Mouse (Mus musculus) T-cell, adult 2 months (primary cell): ENCODE results near the gene Lrp1.

ENCODE experiments used
- DNase-seq: peaks from one replicate; pipeline ENCODE4 v3.0.0; 2022; ENCODE audit warnings: low spot score

The Lrp1 gene

DNA sequence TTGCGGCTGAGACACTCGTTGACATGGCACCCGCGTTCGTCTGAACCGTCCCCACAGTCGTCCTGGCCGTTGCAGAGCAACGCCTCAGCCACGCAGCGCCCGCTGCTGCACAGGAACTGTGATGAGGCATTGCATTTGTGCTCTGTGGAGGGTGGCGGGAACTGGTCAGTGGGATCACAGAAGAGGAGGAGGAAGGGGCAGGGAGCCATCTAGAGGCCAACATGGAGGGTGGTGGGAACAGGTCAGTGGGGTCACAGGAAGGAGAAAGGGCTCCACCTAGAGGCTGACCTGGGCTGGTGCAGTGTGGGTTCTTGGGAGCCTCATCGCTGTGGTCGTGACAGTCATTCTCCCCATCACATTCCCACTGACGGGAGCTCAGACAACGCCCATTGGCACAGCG, 65.2 kb downstream of the Lrp1 start:
- no peak for DNase-seq

DNA sequence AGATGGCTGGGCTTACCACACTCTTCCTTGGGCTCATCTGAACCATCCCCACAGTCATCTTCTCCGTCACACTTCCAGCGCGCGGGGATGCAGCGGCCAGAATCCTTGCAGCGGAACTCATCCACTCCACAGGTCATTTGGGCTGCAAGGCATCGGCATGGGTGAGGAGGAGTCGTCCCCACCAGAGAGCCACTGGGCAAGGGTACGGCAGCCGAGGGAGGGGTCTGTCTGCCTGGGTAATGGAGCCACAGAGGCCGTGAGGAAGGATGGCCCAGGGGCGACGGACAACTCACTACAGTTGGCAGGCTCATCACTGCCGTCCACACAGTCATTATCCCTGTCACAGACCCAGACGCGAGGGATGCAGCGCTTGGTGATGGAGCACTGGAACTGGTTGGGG, 71.1 kb downstream of the Lrp1 start:
- DNase-seq, result no peak

DNA sequence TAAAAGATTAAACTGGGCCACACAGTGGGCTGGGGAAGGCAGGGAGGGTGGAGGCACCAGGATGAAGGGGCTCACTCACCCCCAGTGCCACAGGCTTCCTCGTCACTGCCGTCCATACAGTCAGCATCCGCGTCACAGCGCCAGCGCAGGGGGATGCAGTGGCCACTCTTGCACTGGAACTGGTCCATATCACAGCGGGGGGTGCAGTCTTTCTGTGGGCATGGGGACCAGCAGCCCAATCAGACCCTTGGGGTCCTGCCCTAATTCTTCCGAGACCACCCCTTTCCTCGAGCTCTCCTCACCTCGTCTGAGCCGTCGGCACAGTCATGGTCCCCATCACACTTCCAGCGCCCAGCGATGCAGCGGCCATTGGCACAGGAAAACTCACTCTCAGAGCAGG, 72.7 kb downstream of the Lrp1 start:
- no peak for DNase-seq

DNA sequence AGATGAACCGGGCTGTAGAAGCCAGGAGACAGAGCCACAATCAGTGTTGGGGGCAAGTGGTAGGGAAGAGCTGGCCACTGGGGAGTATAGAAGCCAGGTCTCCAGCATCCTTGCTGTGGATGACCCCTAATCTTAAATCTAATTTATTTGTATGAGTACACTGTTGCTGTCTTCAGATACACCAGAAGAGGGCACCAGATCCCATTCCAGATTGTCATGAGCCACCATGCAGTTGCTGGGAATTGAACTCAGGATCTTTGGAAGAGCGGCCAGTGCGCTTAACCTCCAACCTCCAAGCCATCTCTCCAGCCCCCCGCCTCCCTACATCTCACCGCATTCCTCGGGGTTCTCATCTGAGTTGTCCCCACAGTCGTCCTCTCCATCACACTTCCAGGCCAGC, 74.4 kb downstream of the Lrp1 start:
- no peak for DNase-seq

DNA sequence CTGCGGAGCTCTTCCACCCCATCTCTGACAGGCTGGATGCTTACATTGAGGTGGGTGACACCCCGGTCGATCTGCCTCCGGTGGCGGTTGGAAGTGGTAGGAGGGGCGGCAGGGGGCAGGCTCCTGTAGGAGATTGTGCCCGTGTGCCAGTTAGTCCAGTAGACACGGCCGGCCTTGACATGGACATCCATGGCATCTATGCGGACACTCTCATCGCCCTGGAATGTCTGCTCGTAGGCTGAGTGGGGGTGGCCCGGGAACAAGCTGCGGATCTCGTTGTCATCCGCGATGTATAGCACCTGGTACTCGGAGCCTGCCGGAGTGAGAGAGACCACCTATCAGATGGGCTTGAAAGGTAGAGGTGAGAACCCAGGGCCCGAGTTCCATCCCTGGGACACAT, 76.6 kb downstream of the Lrp1 start:
- DNase-seq, result no peak

DNA sequence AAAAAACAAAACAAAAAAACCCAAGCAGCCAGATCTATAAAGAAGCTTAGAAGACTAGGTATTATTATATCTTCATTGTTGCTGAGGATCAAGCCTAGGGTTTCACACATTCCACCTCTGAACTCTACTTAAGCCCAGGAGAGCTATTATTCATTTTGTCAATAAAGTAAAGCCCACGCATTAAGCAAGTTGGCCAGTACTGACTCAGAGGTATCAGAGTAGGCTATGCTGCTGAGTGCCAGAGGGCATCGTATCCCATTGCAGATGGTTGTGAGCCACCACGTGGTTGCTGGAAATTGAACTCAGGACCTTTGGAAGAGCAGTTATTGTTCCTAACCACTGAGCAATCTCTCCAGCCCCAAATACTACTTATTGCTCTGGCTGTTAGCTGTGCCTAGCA, 77.0 kb downstream of the Lrp1 start:
- no peak for DNase-seq

DNA sequence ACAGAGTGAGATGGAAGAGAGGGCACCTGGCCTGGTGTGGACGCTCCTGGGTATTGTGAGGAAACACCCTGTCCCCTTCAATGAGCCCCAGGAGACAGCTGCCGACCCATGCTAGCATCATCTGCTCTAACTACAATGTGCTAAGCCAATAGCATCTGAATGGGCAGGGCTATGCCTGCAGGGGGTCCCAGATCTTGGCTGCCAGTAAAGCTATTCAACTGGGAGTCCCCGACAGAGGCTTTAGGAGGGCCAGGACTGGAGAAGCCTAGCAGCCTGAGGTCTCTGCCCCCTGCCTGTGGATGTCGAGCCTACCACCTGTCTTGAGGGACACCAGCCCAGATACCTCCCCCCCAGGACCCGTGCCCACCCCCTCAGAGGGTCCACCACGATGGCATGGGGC, 78.2 kb downstream of the Lrp1 start:
- DNase-seq, result no peak

DNA sequence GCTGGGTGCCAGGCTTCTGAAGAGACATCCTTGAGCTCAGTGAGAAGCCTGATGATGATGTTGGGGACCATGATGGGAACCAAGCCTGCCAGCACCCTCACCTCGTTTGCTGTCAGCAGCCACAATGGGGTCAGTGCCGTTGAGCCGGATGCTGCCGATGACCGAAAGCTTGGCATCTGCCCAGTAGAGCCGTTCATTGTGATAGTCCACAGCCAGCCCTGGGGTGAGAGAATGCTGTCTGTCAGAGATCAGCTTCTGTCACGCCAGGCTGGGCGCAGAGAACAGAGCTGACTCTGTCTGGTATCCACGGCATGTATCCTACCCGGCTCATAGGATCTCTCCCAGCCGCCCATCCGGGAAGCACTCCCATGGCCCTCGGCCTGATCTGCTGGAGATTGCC, 78.9 kb downstream of the Lrp1 start:
- DNase-seq, result no peak

DNA sequence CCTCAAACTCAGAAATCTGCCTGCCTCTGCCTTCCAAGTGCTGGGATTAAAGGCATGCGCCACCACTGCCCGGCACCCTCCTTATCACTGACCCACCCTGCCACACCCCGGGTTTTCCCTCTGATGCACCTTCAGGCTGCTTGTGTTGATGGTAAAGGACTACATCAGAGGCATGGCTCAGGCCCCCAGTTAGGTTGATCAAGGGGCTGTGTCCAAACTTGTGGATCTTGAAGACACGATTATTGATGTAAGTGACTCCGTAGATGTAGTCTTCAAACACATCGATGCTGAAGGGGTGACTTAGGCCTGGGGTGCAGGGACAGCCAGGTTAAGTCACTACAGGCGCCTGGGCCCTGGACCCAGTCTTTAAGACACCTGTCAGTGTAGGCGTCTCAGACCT, 79.4 kb downstream of the Lrp1 start:
- no peak for DNase-seq

DNA sequence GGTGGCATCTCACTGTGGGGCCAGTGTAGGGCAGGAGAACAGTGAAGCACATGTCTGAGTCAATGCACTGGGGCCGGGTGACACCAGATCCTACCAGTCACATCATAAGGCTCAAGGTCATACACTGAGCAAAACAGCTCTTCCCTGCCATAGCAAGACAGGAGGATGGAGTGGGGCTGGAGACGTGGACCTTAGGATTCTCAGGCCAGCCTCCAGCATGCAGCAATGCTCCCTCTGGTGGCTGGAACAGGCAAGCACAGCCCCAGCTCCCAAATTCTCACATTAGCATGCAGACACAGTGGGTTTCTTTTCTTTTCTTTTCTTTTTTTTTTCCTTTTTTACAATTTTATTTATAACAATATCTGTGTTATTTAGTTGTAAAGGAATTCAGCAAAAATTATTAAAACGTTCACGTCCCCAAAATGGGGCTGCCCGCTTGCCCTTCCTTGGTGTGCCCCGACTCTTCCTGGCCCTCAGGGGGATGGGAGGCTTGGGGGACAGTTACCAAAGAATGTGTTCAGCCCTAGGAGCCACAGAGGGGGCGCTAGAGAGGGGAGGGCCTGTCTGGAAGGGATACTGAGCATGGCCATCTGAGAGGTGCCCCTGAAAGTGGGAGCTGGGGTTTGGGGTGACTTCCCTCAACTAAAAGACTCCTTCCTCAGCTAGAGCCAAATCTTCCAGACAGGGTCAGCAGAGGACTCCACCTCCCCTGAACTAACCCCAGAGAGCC, 82.9 kb downstream of the Lrp1 start:
- DNase-seq, result peak; percentile 50

DNA sequence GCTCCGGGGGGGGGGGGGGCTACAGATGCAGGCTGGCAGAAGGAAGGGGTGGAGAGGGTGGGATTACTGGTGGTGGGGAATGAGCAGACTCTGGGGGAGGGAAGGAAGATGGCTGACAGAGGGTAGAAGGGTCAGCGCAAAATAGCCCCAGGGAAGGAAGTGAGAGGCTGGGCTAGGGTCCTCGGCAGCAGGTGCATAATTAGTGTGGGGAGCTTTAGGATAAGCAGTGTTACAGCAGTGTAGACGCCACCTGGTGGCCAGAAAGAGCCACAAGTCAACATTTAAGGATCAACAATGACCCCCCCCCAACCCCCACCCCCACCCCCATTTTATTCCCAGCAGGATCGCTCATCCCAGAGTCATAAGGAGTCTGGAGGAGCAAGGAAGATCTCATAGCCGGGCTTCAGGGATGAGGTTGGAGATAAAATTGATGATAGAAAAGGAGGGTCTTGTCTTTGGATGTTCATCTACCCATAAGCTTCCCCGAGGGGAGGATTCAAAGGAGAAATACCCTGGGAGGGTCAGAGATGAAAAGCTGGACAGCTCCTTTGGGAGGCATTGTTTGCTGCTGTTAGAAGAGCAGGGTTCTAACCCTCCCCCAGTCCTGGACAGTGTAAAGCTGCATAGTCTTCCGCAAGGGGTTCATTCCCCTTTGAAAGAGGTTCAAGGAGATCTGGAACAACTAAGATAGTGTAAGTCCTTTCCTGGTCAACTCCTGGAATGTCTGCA, 84.2 kb downstream of the Lrp1 start:
- DNase-seq, result peak; percentile 46

DNA sequence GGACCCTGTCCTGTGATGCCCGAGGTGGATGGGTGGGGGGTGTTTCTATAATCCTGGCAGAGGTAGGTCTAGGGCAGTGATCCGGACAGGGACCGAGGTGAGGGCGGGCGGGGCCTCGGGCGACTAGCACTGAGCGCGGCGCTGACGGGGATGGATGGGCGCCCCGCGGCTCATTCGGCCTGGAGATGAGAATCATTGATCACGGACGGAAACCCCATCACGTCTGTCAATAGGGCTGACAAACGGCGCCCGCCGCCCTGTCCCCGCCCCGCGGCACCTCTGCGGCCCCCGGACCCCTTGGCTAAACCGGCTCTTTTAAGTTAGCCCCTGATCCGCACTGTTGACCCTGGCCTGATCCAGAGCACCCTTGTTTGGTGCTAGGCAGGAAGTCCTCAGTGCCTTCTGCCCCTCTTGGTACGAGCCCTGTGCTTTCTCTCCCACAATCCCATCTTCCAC, 86.0 kb downstream of the Lrp1 start:
- DNase-seq, result no peak

DNA sequence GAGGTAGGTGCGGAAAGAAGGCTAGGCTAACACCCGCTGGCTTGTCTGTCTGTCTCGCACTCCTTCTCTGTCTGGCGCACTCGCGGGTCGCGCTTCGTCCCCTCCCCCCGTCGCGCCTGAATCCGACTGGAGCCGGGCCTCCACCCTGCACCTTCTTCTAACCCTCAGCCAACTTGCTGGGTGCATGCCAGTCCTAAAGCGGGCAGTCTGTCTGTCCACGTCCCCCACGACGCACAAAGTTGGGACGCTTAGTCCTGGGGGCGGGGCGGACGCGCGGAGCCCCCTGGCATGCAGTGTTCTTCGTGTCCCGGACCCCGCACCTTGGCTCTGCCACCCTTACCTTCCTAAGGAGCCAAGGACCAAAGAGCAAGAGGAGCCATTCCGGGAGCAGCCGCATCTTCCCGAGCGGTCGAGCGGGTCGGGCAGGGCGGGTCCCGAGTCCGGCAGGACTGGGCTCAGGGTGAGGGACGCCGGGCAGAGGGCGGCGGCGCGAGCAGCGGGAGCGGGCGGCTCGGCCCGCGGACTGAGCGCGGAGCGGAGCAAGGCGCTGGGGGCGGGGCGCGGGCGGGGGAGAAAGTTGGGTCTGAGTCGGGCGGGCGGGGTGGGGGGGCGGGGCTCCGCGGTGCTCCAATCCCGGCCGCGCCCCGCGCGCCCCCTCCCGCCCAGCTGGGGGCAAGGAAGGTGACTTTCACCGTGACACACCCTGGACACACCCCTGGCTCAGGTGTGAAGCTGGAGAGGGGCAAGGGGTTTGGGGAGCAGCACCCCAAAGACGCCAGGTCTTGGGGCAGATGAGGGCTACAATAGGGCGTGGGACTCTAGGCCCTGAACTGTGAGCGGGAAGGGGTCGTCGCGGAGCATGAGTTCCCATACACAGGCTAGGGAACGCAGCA, 86.7 kb downstream of the Lrp1 start, which contains the start of gene Nxph4:
TSS of gene Nxph4 (minus strand) at position 524 of the 893 bp plus-strand sequence.
- DNase-seq, result no peak

DNA sequence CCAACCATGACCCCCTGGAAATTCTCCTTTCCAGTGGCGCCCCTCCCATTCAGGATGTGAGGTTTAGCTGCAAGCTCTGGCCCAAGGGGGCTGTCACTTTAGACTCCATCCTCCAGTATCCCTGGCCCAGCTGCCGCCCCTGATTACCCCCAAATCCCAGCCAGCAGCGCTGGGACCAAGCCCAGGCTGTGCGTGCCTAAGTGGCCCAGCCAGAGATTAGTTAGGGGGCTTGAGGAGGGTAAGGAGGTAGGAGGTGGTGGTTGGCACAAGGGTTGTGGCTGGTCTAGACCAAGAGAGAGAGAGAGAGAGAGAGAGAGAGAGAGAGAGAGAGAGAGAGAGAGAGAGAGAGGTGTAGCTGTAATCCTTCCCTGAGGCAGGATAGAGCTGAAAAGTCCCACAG, 89.4 kb downstream of the Lrp1 start:
- DNase-seq, result no peak

DNA sequence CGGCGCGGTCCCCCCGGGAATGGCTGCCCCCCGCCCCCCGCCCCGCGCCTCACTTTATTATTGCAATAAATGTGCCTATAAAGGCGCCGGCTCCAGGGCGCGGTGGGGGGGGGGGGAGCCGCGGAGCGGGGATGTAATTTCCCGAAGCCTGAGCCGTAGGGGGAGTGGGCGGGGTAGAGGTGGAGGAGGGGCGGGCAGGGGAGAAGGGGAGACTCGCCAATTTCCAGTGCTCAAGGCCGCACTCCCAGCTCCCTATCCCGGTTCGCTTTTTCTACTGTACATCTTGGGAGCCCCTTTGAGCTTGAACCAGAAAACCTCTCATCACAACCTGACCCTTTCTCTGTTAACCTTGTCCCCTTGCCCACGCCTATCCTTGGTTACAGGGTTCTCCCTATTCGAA, 90.0 kb downstream of the Lrp1 start:
- DNase-seq, result no peak

DNA sequence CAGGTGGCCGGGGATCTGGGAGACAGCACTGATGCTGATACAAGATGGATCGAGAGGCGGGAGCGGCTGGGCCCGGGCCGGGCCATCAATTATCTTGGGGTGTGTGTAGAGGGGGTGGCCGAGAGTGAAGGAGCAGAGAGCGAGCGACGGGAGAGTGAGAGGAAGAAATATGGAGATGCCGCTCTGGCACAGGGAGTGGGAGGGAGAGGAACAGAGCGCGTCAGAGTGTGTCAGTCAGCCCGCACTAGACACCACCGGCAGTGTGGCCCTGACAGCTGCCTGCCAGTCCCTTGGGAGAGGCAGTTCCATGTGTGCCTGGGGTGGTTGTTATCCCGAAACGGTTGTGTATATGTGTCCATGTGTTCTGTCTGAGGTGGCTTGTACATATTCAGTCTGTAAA, 93.5 kb downstream of the Lrp1 start:
- no peak for DNase-seq

DNA sequence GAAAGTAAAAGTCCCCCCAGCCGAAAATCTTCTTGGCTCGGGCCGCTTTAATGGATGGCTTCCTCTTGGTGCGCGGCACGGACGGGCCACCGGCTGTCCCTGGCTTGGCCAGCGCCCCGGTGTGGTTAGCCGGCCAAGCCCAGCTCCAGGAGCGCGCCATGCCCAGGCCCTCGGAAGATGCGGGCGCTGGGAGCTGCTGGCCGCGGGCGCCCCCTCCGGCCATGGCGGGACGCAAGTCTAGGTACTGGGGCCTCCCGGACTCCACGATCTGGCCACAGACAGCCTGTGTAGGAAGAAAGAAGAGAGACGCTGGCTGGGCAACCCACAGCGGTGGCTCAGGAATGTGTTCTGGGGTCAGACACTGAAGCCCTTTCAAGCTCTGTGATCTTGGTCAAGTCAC, 94.3 kb downstream of the Lrp1 start:
- no peak for DNase-seq

DNA sequence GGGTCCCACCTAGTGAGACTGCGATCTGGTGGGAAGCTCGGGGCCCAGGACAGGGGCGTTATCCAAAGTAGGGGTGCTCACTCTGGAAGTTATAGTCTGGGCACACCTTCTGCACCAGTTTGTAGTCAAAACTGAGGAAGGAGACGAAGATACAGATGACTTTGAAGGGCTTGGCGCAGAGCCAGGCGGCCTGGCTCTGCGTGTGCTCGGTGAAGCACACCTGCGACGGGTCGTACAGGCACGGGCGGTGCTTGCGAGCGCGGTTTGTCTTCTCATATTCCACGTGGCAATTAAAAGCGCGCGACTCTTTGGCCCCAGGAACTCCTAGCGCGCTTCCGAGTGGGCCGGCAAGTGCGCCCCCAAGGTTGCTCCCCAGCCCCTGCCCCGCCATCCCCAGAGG, 94.9 kb downstream of the Lrp1 start:
- DNase-seq, result peak; percentile 47

DNA sequence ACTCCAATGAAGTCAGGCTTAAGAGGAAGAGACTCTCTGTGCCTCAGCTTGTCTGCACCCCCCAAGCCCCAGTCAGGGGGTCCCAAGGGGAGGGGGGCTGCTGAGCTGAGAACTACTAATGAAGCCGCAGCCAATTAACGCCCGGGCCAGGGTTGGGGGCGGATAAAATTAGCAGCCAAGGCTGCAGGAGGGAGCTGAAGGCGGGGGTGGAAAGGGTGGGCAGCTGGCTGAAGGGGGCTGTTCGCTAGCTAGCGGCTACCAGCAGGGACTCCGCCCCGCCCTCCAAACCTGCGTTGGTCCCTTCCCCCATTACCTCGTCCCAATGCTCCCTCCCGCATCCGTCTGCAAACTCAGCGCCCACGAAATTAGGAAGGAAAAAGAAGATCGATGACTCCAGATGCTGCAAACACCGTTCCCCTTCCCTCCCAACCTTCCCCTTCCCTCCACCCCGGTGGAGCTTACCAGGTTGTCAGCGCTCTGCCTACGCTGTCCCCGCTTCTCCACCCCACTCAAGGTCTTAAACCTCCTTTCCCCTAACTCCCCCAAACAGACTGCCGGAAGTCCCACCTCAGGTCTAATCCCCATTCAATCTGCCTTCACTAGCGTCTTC, 96.2 kb downstream of the Lrp1 start:
- DNase-seq, result no peak

DNA sequence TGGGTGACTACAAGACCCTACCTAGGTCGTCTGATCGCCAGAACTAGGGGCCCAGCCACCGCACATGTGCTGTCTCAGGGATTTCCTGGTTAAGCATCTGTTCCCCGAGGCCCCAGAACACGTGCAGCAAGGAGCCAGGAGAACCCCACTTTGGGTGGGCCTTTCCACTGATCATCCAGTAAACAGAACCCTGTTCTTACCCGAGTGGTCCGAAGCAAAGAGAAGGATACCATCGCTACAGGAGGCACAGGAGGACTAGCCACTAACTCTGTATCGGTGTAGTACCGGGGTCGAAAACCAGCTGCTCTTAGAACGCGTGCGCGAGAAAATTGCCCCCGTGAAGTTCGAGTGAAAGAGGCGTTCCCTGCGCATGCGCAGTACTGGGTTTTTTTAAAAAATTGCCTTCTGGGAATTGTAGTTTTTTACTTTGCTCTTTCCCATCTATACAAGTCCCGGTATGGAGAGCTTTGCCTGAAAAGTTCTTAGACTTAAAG, 98.8 kb downstream of the Lrp1 start, which contains the start of gene Shmt2:
TSS of gene Shmt2 (minus strand) at position 357 of the 494 bp plus-strand sequence.
- DNase-seq, result peak; percentile 76

DNA sequence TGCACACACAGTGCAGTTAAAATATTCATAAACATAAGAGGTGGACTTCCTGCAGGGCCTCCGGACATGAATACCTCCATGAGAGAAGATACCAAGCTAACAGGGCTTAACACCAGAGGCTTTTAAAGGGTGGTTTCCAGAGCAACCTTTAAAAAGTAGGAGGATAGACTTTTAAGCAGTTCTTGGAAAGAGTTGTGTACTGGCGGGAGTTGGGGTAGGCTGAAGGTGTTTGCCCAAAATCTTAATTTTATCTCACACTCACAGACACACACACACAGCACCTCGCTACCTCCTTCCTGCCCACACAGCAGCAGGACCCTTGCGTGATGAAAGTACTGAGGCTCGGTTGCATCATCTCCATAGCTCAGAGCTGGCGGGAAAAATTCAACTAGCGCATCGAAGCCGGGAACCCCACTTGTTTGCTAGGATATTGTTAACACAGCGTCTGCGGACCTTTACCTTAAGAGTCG, 99.3 kb downstream of the Lrp1 start:
- DNase-seq, result peak; percentile 25
